In the genomic region with DNA sequence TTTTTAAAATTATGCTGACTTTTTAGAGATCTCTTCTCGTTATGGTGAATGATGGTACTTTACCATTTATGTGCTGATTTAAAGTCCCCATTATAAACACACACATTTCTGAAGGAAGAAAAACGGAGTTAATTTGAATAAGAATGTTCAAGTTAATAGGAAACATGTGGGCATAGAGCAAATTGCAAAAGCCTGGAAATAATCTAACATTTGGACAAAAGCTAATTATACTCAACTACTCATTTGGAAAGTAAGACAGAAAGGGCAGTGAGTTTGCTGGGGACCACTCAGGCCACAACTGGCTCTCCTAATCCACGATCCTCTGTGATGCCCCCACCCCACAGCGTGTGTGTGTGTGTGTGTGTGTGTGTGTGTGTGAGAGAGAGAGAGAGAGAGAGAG, we compare ENCODE assay signal across 22 mouse cellular contexts.
DNase-seq lines count a peak whose midpoint lies in the region; ATAC-seq and TF ChIP-seq lines count a peak whose summit lies in the region.
"Had no signal": no experiment of that assay in that cellular context is flagged by ENCODE, and none has a peak within 500 bp of the region (broad histone marks: within the 10 kb centered on the region; RNA-seq: fewer than 3 reads in every experiment).

No protein-coding gene starts in this region.

- no peaks in the 10 kb centered on the region for H3K9me3 ChIP-seq in embryonic facial prominence, embryonic 11.5 days (replicated peaks; ENCODE audit: control insufficient read depth, low read length)
- no peaks in the 10 kb centered on the region for H3K9me3 ChIP-seq in embryonic facial prominence, embryonic 15.5 days (replicated peaks)
- no peaks in the 10 kb centered on the region for H3K9me3 ChIP-seq in heart, embryonic 12.5 days (replicated peaks)
- H3K9me3 ChIP-seq: hindbrain, embryonic 10.5 days; kidney, embryonic 15.5 days had no signal

- no peaks in the 10 kb centered on the region for H3K27me3 ChIP-seq in embryonic facial prominence, embryonic 11.5 days (ENCODE audit: control insufficient read depth, insufficient read depth, low read length)
- no peaks in the 10 kb centered on the region for H3K27me3 ChIP-seq in embryonic facial prominence, embryonic 15.5 days
- no peaks in the 10 kb centered on the region for H3K27me3 ChIP-seq in heart, embryonic 12.5 days (replicated peaks)
- H3K27me3 ChIP-seq: kidney, embryonic 15.5 days had no signal

- no peaks in the 10 kb centered on the region for H3K36me3 ChIP-seq in embryonic facial prominence, embryonic 11.5 days (replicated peaks; ENCODE audit: control insufficient read depth, insufficient read depth, low read depth, low read length)
- H3K36me3 ChIP-seq in embryonic facial prominence, embryonic 15.5 days = no peaks in the 10 kb centered on the region
- H3K36me3 ChIP-seq in heart, embryonic 12.5 days = no peaks in the 10 kb centered on the region
- H3K36me3 ChIP-seq: hindbrain, embryonic 10.5 days; kidney, embryonic 15.5 days had no signal

- 33% methylated on average over 4 of the region's 4 CpGs for WGBS in embryonic facial prominence, embryonic 11.5 days
- 34% methylated on average over 4 of the region's 4 CpGs for WGBS in embryonic facial prominence, embryonic 15.5 days
- 59% methylated on average over 4 of the region's 4 CpGs for WGBS in heart, embryonic 12.5 days

- DNase-seq in embryo, embryonic 11 days = peak; percentile 13
- no peak for DNase-seq in embryo, embryonic 9.5 days (ENCODE audit: extremely low spot score)
- DNase-seq in Muller cell, postnatal 12 days (ENCODE audit: inconsistent ontology term) = peak; percentile 51
- peak; percentile 64 for DNase-seq in embryonic facial prominence, embryonic 11.5 days (ENCODE audit: low spot score)
- DNase-seq in layer of hippocampus, adult 2 months (ENCODE audit: low spot score in 2 of 2) = no peak
- no peak for DNase-seq in frontal cortex, postnatal 14 days (ENCODE audit: low spot score in 2 of 2)
- DNase-seq: adrenal gland, adult 8-10 months; adrenal gland, postnatal 36 days; cerebellum, adult 11-12 months; cerebellum, adult 9-10 months; cerebellum, postnatal 25 days; gastrocnemius, postnatal 14 days; heart, adult 2 months; kidney, adult 2 months had no signal

- H3K27ac ChIP-seq in embryonic facial prominence, embryonic 11.5 days (replicated peaks; ENCODE audit: low read depth, low read length) = peak overlapping the region; percentile 35; the same call in 1 of the 2 replicates
- peak overlapping the region; percentile 55; the same call in 1 of the 2 replicates for H3K27ac ChIP-seq in embryonic facial prominence, embryonic 15.5 days (replicated peaks)
- no peak overlapping the region for H3K27ac ChIP-seq in heart, embryonic 12.5 days (ENCODE audit: poor library complexity, severe bottlenecking)
- H3K27ac ChIP-seq in layer of hippocampus, adult 2 months = no peak overlapping the region
- H3K27ac ChIP-seq: heart, adult 2 months; hindbrain, embryonic 10.5 days; hindbrain, embryonic 14.5 days; kidney, embryonic 15.5 days had no signal

- H3K4me3 ChIP-seq in embryonic facial prominence, embryonic 11.5 days (ENCODE audit: low read depth, low read length) = no peak overlapping the region
- H3K4me3 ChIP-seq in embryonic facial prominence, embryonic 15.5 days (replicated peaks) = no peak overlapping the region
- H3K4me3 ChIP-seq in heart, embryonic 12.5 days = no peak overlapping the region
- no peak overlapping the region for H3K4me3 ChIP-seq in layer of hippocampus, adult 2 months
- H3K4me3 ChIP-seq: heart, adult 2 months; hindbrain, embryonic 10.5 days; kidney, embryonic 15.5 days had no signal

- H3K9ac ChIP-seq in embryonic facial prominence, embryonic 11.5 days (replicated peaks; ENCODE audit: low read length) = no peak overlapping the region
- no peak overlapping the region for H3K9ac ChIP-seq in embryonic facial prominence, embryonic 15.5 days
- no peak overlapping the region for H3K9ac ChIP-seq in heart, embryonic 12.5 days
- H3K9ac ChIP-seq: hindbrain, embryonic 14.5 days; kidney, embryonic 15.5 days had no signal

- H3K4me2 ChIP-seq in embryonic facial prominence, embryonic 11.5 days (ENCODE audit: low read depth, low read length) = no peak overlapping the region
- H3K4me2 ChIP-seq in embryonic facial prominence, embryonic 15.5 days (replicated peaks) = no peak overlapping the region
- H3K4me2 ChIP-seq in heart, embryonic 12.5 days = no peak overlapping the region
- H3K4me2 ChIP-seq: heart, embryonic 11.5 days; hindbrain, embryonic 14.5 days; kidney, embryonic 15.5 days had no signal

- TF ChIP-seq CTCF in layer of hippocampus, adult 2 months (conservative IDR thresholded peaks at IDR 0.05) = no peak

- 0 out of 2 replicates have a peak, but pooled peaks have one; percentile 48 for ATAC-seq in embryonic facial prominence, embryonic 11.5 days (replicated peaks; ENCODE audit: insufficient number of reproducible peaks, low FRiP score, low TSS enrichment, low read depth)
- no peak for ATAC-seq in embryonic facial prominence, embryonic 15.5 days (ENCODE audit: insufficient number of reproducible peaks, low FRiP score, low TSS enrichment, low read depth)
- ATAC-seq in heart, embryonic 12.5 days (ENCODE audit: insufficient number of reproducible peaks, low FRiP score) = no peak
- ATAC-seq: intestine, embryonic 16.5 days; Patski had no signal

- no peaks in the 10 kb centered on the region for H3K4me1 ChIP-seq in embryonic facial prominence, embryonic 11.5 days (ENCODE audit: control insufficient read depth, insufficient read depth, low read length)
- H3K4me1 ChIP-seq in embryonic facial prominence, embryonic 15.5 days = peaks cover 7% of the 10 kb centered on the region; the same call in 1 of the 2 replicates
- no peaks in the 10 kb centered on the region for H3K4me1 ChIP-seq in heart, embryonic 12.5 days (replicated peaks)
- H3K4me1 ChIP-seq: kidney, embryonic 15.5 days had no signal

Comparison
In these comparisons a context has a peak if more than half of its experiments do, and no peak if none do; other contexts are left out.
1. DNase-seq: peak in embryo, embryonic 11 days (single experiment), Muller cell, postnatal 12 days (single experiment) and embryonic facial prominence, embryonic 11.5 days (single experiment); none in embryo, embryonic 9.5 days (single experiment), layer of hippocampus, adult 2 months (0 of 2) and frontal cortex, postnatal 14 days (0 of 2).
2. H3K27ac ChIP-seq: peak in embryonic facial prominence, embryonic 11.5 days (single experiment) and embryonic facial prominence, embryonic 15.5 days (single experiment); none in heart, embryonic 12.5 days (single experiment) and layer of hippocampus, adult 2 months (single experiment).